Mouse (Mus musculus) large intestine, adult 2 months (tissue): ENCODE measurements around the gene Ogfod3. TPM values are rescaled to one million over a fixed set of nuclear protein-coding genes. Genes with fewer than 3 reads are reported as not detected.

Source experiments
- DNase-seq: peaks from one replicate; pipeline ENCODE4 v3.0.0-alpha.2; 2012; ENCODE audit warnings: low read depth, low spot score
- WGBS: fragments of 180-500 bp; shearing (Covaris S2); methylation state at CpG from one replicate; pipeline ENCODE4 v1.1.7; 2018; 5-methylcytosine and 5-hydroxymethylcytosine counted together
- polyA plus RNA-seq: library from polyadenylated mRNA; depleted of rRNA; stranded (reverse); fragments of >200 nt; gene quantifications from 2 replicates; pipeline ENCODE4 v1.2.3, GENCODE M21; 2012; rRNA removed

The Ogfod3 gene
- polyA plus RNA-seq, 1 experiment, result 11.7 TPM

- 74% methylated on average over 5 of the region's 5 CpGs for WGBS
- no peak for DNase-seq
Observed at GRCm38 (mm10) chr11:121137682-121138081, 66.8 kb downstream of the Ogfod3 start.

- WGBS, result 27% methylated on average over 1 of the region's 1 CpGs
- no peak for DNase-seq
Observed at GRCm38 (mm10) chr11:121134600-121134999, 69.9 kb downstream of the Ogfod3 start.

GRCm38 (mm10) chr11:121129616-121130015, 74.9 kb downstream of the Ogfod3 start:
- DNase-seq, result no peak
- WGBS, result 24% methylated on average over 1 of the region's 1 CpGs

Other genes with a start within 250 kb of the Ogfod3 start
- gene Csnk1d, start 213.4 kb downstream of the Ogfod3 start, polyA plus RNA-seq, result 74.9 and 77.2 TPM in 2 replicates
- gene Cd7, start 165.3 kb downstream of the Ogfod3 start, polyA plus RNA-seq, result 28.9 and 53.4 TPM in 2 replicates
- gene Sectm1b, start 141.1 kb downstream of the Ogfod3 start, polyA plus RNA-seq, result 251 and 268 TPM in 2 replicates
- 3.1 and 3.9 TPM in 2 replicates for gene Sectm1a, start 123.5 kb downstream of the Ogfod3 start, polyA plus RNA-seq
- gene Tex19.2, start 86.0 kb downstream of the Ogfod3 start, polyA plus RNA-seq, result not detected in 2 replicates
- not detected in 2 replicates for gene Tex19.1, start 58.6 kb downstream of the Ogfod3 start, polyA plus RNA-seq
- gene Uts2r, start 44.4 kb downstream of the Ogfod3 start, polyA plus RNA-seq, result not detected in 2 replicates
- gene Hexdc, start 278 bp downstream of the Ogfod3 start, polyA plus RNA-seq, result 19.4 and 24.4 TPM in 2 replicates
- gene Cybc1, start 24.6 kb upstream of the Ogfod3 start, polyA plus RNA-seq, result 32.6 and 33.0 TPM in 2 replicates
- gene Narf, start 32.5 kb upstream of the Ogfod3 start, polyA plus RNA-seq, result 18.2 and 33.3 TPM in 2 replicates
- gene Foxk2, start 55.3 kb upstream of the Ogfod3 start, polyA plus RNA-seq, result 19.3 and 29.0 TPM in 2 replicates
- gene Wdr45b, start 149.7 kb upstream of the Ogfod3 start, polyA plus RNA-seq, result 37.5 and 42.5 TPM in 2 replicates
- gene Rab40b, start 183.5 kb upstream of the Ogfod3 start, polyA plus RNA-seq, result 0.82 TPM in 2 replicates
- gene Fn3krp, start 216.7 kb upstream of the Ogfod3 start, polyA plus RNA-seq, result 3.5 and 3.7 TPM in 2 replicates
- gene Fn3k, start 230.2 kb upstream of the Ogfod3 start, polyA plus RNA-seq, result 0.55 and 1.3 TPM in 2 replicates
- 56.3 and 59.9 TPM in 2 replicates for gene Tbcd, start 247.2 kb upstream of the Ogfod3 start, polyA plus RNA-seq